Mouse (Mus musculus): Measurements from ENCODE around the gene Gm13277.

- TF ChIP-seq MAX (IDR thresholded peaks at IDR 0.05) = no peak
- TF ChIP-seq CEBPB (IDR thresholded peaks at IDR 0.05; ENCODE audit: low read depth) = no peak
- TF ChIP-seq CTCF (IDR thresholded peaks at IDR 0.05; ENCODE audit: control insufficient read depth, insufficient read depth, insufficient read length) = no peak
- TF ChIP-seq USF1 (IDR thresholded peaks at IDR 0.05; ENCODE audit: low read depth) = no peak
Measured at GRCm38 (mm10) chr4:88741426-88741825, 47.0 kb upstream of the Gm13277 start.
